ENCODE assay signal across 10 mouse cellular contexts in genomic region chr15:13410065-13410688, GRCm38 (mm10).
DNase-seq lines count a peak whose midpoint lies in the region; ATAC-seq lines count a peak whose summit lies in the region.
"Had no signal": no experiment of that assay in that cellular context is flagged by ENCODE, and none has a peak within 500 bp of the region (broad histone marks: within the 10 kb centered on the region; RNA-seq: fewer than 3 reads in every experiment).

No protein-coding gene starts in this region.

- H3K4me2 ChIP-seq in heart, embryonic 13.5 days = peak overlapping the region; percentile 37
- H3K4me2 ChIP-seq in midbrain, embryonic 14.5 days (ENCODE audit: low read length) = no peak overlapping the region
- H3K4me2 ChIP-seq in midbrain, embryonic 13.5 days (replicated peaks) = no peak overlapping the region
- peak overlapping the region; percentile 26 for H3K4me2 ChIP-seq in forebrain, embryonic 15.5 days (replicated peaks)

- no peaks in the 10 kb centered on the region for H3K36me3 ChIP-seq in heart, embryonic 13.5 days
- H3K36me3 ChIP-seq in midbrain, embryonic 14.5 days (ENCODE audit: control insufficient read depth, insufficient read depth, low read length) = no peaks in the 10 kb centered on the region
- no peaks in the 10 kb centered on the region for H3K36me3 ChIP-seq in midbrain, embryonic 13.5 days
- no peaks in the 10 kb centered on the region for H3K36me3 ChIP-seq in forebrain, embryonic 15.5 days
- H3K36me3 ChIP-seq: midbrain, embryonic 10.5 days had no signal

- no peak overlapping the region for H3K4me3 ChIP-seq in heart, embryonic 13.5 days
- H3K4me3 ChIP-seq in midbrain, embryonic 14.5 days (replicated peaks; ENCODE audit: low read depth, low read length) = no peak overlapping the region
- H3K4me3 ChIP-seq in midbrain, embryonic 13.5 days (replicated peaks) = no peak overlapping the region
- H3K4me3 ChIP-seq in forebrain, embryonic 15.5 days = no peak overlapping the region
- H3K4me3 ChIP-seq: midbrain, embryonic 10.5 days had no signal

- H3K9ac ChIP-seq in heart, embryonic 13.5 days = no peak overlapping the region
- no peak overlapping the region for H3K9ac ChIP-seq in midbrain, embryonic 14.5 days (replicated peaks; ENCODE audit: low read length)
- no peak overlapping the region for H3K9ac ChIP-seq in midbrain, embryonic 13.5 days (replicated peaks)
- no peak overlapping the region for H3K9ac ChIP-seq in forebrain, embryonic 15.5 days (replicated peaks)

- no peak overlapping the region for H3K27ac ChIP-seq in heart, embryonic 13.5 days (replicated peaks)
- no peak overlapping the region for H3K27ac ChIP-seq in midbrain, embryonic 14.5 days (replicated peaks; ENCODE audit: low read depth, low read length)
- H3K27ac ChIP-seq in midbrain, embryonic 13.5 days = no peak overlapping the region
- no peak overlapping the region for H3K27ac ChIP-seq in forebrain, embryonic 15.5 days (replicated peaks)
- H3K27ac ChIP-seq: midbrain, embryonic 10.5 days had no signal

- H3K9me3 ChIP-seq in heart, embryonic 13.5 days = no peaks in the 10 kb centered on the region
- no peaks in the 10 kb centered on the region for H3K9me3 ChIP-seq in midbrain, embryonic 14.5 days (ENCODE audit: control insufficient read depth, low read length)
- no peaks in the 10 kb centered on the region for H3K9me3 ChIP-seq in midbrain, embryonic 13.5 days
- H3K9me3 ChIP-seq in forebrain, embryonic 15.5 days = no peaks in the 10 kb centered on the region
- H3K9me3 ChIP-seq: midbrain, embryonic 10.5 days had no signal

- intact Hi-C loops in heart, postnatal 25 days (cut with DNase I) = no loop called here

- ATAC-seq in heart, embryonic 13.5 days (ENCODE audit: extremely low read depth, insufficient number of reproducible peaks, low FRiP score, low TSS enrichment) = no peak
- ATAC-seq in midbrain, embryonic 14.5 days (ENCODE audit: low FRiP score, low TSS enrichment) = no peak
- ATAC-seq in midbrain, embryonic 13.5 days = no peak
- peak; percentile 83 for ATAC-seq in forebrain, embryonic 15.5 days (replicated peaks)

- WGBS in heart, embryonic 13.5 days = 38% methylated on average over 11 of the region's 11 CpGs
- 43% methylated on average over 11 of the region's 11 CpGs for WGBS in midbrain, embryonic 14.5 days
- WGBS in midbrain, embryonic 13.5 days = 47% methylated on average over 11 of the region's 11 CpGs
- WGBS in forebrain, embryonic 15.5 days = 14% methylated on average over 11 of the region's 11 CpGs

- H3K4me1 ChIP-seq in heart, embryonic 13.5 days = peaks cover 11% of the 10 kb centered on the region; the same call in 1 of the 2 replicates
- peaks cover 4% of the 10 kb centered on the region; the same call in 1 of the 2 replicates for H3K4me1 ChIP-seq in midbrain, embryonic 14.5 days (ENCODE audit: control insufficient read depth, insufficient read depth, low read length)
- H3K4me1 ChIP-seq in midbrain, embryonic 13.5 days (replicated peaks) = peaks cover 6% of the 10 kb centered on the region; the same call in 1 of the 2 replicates
- H3K4me1 ChIP-seq in forebrain, embryonic 15.5 days = peaks cover 15% of the 10 kb centered on the region
- H3K4me1 ChIP-seq: midbrain, embryonic 10.5 days had no signal

- DNase-seq in heart, postnatal 25 days (ENCODE audit: low spot score) = no peak
- DNase-seq in midbrain, embryonic 14.5 days = peak; percentile 38
- peak; percentile 31 to 37 for DNase-seq in kidney, postnatal 36 days
- no peak for DNase-seq in right cerebral cortex, adult 18-20 months
- DNase-seq: embryo, embryonic 11 days; right cerebral cortex, postnatal 25 days had no signal

- H3K27me3 ChIP-seq in heart, embryonic 13.5 days (replicated peaks) = no peaks in the 10 kb centered on the region
- no peaks in the 10 kb centered on the region for H3K27me3 ChIP-seq in midbrain, embryonic 14.5 days (ENCODE audit: control insufficient read depth, insufficient read depth, low read length)
- H3K27me3 ChIP-seq in midbrain, embryonic 13.5 days = no peaks in the 10 kb centered on the region
- no peaks in the 10 kb centered on the region for H3K27me3 ChIP-seq in forebrain, embryonic 15.5 days

Comparison
In these comparisons a context has a peak if more than half of its experiments do, and no peak if none do; other contexts are left out.
1. H3K4me2 ChIP-seq: peak in heart, embryonic 13.5 days (single experiment) and forebrain, embryonic 15.5 days (single experiment); none in midbrain, embryonic 14.5 days (single experiment) and midbrain, embryonic 13.5 days (single experiment).
2. DNase-seq: peak in midbrain, embryonic 14.5 days (single experiment) and kidney, postnatal 36 days (2 of 2); none in heart, postnatal 25 days (single experiment) and right cerebral cortex, adult 18-20 months (single experiment).